Mouse (Mus musculus) splenic B cell, adult 2 months (primary cell): ENCODE data around the gene Btg1.

Experiments used
- DNase-seq: peaks from one replicate; pipeline ENCODE4 v3.0.0-alpha.2; 2011; ENCODE audit warnings: low read depth, low spot score
- H3K27me3 ChIP-seq: 2 replicates; pipeline ENCODE4 v1.6.1; 2012; ENCODE audit warnings: mild to moderate bottlenecking, low read length, moderate library complexity, mixed read lengths; ENCODE audit not compliant: control insufficient read depth, poor library complexity, insufficient read depth, severe bottlenecking
- H3K36me3 ChIP-seq: 2 replicates; pipeline ENCODE4 v1.6.1; 2012; ENCODE audit warnings: mild to moderate bottlenecking, low read length, moderate library complexity, mixed read lengths; ENCODE audit not compliant: control insufficient read depth, poor library complexity, insufficient read depth, severe bottlenecking

Btg1 gene

DNA sequence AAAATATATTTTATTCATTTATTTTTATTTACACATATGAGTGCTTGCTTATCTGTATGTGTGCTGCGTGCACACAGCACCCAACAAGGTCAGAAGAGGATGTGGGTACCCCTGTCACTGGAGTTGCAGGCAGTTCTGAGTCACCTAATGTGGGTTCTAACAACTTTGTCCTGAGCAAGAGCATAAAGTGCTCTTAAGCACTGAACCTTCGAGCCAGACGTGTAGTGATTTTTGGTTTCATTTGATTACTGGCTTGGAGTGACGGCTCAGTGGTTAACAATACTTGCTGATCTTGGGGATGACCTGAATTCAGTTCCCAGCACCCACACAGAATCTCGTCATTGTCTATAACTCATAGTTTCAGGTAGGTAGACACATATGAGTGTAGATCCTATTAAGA, 17.2 kb upstream of the Btg1 start:
- DNase-seq: peak; percentile 32
- no peaks in the 10 kb centered on the region for H3K27me3 ChIP-seq
- H3K36me3 ChIP-seq: no peaks in the 10 kb centered on the region

DNA sequence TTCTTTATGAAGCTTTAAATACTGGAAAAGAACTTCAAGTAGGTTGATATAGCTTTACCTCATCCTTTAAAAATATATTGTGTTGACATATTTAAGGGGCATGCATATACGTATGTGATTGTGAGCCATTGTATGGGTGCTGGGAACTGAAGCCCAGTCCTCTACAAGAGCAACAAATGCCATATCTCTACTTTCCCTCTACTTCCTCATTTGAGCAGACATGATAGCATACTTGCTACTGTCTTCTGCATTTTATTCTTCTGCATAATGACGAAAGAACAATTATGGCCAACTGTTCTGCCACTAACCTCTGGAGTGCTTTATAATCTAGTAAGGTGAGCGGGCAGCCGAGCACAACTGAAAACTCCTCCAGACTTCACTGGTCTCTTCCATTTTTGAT, 15.1 kb upstream of the Btg1 start:
- Histone ChIP-seq H3K36me3 (no peaks in the 10 kb centered on the region), H3K27me3 (no peaks in the 10 kb centered on the region)
- no peak for DNase-seq

DNA sequence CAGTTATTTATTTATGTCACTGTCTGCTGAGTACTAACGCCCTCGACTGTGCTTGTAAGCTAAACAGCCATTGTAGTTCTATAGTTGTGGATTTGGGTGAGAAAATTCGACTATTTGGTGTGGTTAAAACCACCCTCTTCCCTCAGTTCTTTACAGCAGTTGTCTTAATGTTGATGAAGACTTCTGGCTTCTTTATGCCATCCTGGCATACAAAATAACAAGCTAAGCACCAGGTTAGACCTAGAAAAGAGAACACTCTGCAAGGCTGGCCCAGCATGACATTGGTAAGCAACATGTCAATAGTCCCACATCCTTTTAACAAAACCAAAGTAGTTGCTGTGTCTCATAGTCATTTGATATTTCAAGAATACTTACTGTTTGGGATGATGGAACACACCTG, 14.5 kb upstream of the Btg1 start:
- DNase-seq: no peak
- Histone ChIP-seq H3K36me3 (no peaks in the 10 kb centered on the region), H3K27me3 (no peaks in the 10 kb centered on the region)

DNA sequence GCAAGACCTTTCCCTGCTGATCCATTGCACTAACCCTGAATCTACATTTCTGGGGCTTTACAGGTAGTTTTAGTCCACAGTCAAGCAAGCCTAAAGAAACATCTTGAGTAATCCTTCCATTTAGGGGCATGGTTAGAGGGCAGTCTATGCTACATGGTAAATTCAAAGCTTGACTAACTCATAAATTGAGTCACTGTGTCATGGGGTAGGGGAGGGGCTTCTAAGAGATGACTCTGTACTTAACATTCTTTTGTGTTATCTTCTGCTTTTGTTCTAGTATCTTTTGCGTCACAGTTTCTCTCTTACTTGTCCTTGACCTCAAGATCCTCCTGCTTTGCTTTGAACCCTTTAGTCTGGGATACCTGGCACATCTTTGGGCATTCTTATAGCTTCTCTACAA, 11.6 kb upstream of the Btg1 start:
- DNase-seq: peak; percentile 52
- Histone ChIP-seq H3K27me3 (no peaks in the 10 kb centered on the region), H3K36me3 (no peaks in the 10 kb centered on the region)

DNA sequence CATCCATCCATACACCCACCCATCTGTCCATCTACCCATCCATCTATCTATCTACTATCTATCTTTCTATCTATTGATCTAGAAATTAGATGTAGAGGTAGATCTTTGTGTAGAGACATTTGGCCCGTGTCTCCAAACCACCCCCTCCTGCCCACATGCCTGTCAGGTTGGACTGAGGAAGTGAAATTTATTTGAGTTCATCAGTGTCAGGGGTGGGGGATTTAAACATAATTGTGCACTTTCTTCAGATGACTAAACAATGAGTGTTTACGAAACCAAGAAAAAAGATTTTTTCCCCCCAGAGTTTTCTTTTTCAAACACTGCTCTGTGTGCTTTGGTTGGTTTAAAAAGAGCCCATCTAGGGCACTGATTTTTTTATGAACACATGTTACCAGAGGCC, 10.9 kb upstream of the Btg1 start:
- Histone ChIP-seq H3K36me3 (no peaks in the 10 kb centered on the region), H3K27me3 (no peaks in the 10 kb centered on the region)
- DNase-seq: peak; percentile 72

DNA sequence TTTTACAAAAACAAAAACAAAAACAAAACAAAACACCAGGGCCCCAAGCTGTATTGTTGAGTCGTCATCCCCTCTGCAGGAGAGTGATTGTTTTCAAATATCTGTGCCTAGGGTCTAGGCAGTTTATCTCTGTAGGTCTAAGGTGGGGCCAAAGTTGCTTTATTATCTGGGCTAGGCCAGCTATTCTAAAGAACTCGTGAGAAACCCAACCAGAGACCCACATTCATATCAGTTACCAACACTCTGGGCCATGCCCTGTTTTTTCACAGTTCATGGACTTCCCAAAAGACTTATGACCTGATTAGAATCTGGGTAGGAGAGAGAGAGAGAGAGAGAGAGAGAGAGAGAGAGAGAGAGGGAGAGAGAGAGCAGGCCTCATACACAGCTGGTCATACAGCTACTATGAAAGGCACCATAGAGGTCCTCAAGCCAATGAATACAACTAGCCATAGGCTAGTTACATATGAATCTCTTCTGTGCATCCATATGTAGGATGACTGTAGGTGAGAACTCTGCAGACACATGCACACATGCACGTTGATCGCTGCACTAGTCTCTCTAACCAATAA, 9.1 kb upstream of the Btg1 start:
- Histone ChIP-seq H3K27me3 (no peaks in the 10 kb centered on the region), H3K36me3 (no peaks in the 10 kb centered on the region)
- DNase-seq: no peak

DNA sequence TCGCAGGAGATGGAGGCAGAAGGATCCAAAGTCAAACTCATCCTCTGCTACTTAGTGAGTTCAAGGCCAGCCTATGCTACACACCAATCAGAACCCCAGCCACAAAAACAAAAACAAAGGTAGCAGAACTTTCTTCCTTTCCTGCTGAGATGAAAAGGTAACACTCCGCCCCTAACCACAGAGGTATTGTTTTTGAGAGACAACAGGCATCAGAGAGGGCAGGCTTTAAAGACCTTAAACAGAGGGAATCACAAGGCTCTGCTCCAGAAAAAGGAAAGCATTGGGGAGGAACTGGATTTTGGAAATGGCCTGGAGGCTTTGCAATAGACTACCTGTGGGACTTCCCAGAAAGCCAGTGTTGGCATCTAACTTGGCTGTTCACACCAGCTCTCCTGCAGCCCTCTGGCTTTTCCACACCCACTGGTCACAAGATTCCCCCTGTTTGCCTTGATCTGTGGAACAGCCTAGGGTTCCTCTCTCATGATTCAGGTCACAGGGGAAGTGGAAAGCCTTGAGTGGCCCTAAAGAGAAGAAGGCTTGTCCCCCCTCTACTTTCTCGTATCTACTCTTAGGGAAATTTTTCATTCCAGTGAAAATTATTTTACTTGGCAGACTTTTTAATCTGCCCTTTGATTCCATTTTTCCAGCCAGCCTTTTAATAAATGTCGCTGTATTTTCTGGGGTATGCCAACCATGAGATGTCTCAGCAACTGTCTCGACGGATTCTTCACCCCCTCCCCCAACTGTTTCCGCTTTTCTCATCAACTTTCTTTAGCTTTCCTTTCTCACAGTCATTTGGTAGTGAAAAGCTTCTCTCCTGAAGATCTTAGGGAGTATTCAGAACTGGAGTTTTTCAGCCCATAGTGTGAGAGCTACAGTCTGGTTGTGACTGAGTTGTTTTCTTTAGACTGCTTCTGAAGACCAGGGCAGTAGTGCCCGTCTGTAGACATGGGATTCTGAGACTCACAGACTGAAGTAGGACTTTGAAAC, 7.2 kb upstream of the Btg1 start:
- Histone ChIP-seq H3K27me3 (no peaks in the 10 kb centered on the region), H3K36me3 (no peaks in the 10 kb centered on the region)
- DNase-seq: no peak

DNA sequence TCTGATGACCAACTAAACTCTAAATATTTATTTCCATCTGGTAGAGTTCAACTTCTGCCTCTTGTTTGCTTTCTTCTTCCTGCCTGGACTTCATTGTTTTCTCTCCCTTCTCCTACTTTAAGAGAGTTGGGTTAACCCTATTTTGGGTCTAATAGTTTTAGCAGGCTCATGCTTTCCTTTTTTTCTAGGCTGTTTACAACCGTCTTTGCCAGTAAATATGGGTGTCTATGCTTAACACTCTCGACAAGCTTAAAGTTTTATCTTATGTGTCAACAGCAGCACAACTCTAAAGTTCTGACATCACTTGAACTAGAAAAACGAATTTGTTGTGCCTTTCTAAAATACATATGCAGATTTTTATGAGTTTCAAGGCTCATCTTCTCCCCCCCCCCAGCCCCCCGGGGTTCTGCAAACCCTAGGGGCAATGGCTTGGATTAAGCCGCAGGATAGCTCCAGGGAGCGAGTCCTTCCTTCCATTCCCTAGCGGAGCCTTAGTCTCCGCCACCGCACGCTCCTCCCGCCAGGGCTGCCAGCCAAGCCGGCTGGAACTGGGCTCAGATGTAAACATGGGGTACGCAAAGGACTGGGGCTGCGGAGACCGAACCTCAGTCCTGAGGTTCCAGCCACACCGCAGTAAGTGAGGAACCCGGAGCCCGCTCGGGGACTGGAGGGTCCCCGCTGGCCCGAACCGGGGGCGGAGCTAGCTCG, 651 bp upstream of the Btg1 start:
- H3K27me3 ChIP-seq: no peaks in the 10 kb centered on the region
- DNase-seq: no peak
- peaks cover 24% of the 10 kb centered on the region for H3K36me3 ChIP-seq

DNA sequence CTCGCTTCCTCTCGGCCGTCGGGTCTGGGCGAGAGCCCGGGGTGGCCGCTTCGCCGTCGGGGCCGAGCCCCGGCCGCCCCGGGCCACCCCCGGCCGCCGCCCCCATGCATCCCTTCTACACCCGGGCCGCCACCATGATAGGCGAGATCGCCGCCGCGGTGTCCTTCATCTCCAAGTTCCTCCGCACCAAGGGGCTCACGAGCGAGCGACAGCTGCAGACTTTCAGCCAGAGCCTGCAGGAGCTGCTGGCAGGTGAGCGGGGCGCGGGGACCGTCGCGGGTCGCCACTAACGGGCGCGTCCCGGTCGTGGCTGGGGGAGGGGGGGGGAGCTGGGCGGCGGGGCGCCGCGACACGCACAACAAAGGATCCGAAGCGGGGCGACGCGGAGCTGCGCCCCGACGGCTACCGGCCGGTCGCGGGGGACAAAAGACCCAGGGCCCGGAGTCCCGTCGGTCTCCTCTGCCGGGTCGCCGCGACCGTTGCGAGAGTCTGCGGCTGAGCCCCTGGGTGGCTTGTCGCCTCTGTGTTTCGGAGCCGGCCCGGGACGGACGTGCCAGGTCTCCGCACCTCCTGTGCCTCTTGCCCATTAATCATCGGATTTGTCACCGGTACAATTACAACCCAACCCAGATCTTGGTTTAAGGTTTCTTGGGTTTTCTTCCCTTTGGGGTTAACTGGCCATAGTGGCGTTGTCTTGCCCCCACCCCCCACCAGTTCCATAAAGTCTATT, 580 bp downstream of the Btg1 start:
- Histone ChIP-seq H3K27me3 (no peaks in the 10 kb centered on the region), H3K36me3 (peaks cover 31% of the 10 kb centered on the region)
- DNase-seq: peak; percentile 57

DNA sequence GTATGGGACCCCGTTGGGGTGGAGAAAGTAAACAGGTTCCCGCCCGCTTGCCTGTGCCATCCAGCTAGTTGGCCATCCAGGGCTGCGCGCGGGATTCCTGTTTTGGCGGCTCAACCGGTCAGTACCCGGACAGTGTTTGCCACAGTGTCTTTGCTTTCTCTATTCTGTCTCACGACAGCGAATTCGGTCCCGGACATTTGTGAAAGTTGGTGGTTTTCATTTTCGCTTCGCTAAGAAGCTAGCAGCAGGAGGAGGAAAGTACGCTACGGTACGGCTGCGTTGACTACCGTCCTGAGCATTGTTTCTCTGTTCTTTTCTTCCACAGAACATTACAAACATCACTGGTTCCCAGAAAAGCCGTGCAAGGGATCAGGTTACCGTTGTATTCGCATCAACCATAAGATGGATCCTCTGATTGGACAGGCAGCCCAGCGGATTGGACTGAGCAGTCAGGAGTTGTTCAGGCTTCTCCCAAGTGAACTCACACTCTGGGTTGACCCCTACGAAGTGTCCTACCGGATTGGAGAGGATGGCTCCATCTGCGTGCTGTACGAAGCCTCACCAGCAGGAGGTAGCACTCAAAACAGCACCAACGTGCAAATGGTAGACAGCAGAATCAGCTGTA, 1.3 kb downstream of the Btg1 start:
- Histone ChIP-seq H3K36me3 (peaks cover 31% of the 10 kb centered on the region), H3K27me3 (no peaks in the 10 kb centered on the region)
- peak; percentile 80 for DNase-seq

DNA sequence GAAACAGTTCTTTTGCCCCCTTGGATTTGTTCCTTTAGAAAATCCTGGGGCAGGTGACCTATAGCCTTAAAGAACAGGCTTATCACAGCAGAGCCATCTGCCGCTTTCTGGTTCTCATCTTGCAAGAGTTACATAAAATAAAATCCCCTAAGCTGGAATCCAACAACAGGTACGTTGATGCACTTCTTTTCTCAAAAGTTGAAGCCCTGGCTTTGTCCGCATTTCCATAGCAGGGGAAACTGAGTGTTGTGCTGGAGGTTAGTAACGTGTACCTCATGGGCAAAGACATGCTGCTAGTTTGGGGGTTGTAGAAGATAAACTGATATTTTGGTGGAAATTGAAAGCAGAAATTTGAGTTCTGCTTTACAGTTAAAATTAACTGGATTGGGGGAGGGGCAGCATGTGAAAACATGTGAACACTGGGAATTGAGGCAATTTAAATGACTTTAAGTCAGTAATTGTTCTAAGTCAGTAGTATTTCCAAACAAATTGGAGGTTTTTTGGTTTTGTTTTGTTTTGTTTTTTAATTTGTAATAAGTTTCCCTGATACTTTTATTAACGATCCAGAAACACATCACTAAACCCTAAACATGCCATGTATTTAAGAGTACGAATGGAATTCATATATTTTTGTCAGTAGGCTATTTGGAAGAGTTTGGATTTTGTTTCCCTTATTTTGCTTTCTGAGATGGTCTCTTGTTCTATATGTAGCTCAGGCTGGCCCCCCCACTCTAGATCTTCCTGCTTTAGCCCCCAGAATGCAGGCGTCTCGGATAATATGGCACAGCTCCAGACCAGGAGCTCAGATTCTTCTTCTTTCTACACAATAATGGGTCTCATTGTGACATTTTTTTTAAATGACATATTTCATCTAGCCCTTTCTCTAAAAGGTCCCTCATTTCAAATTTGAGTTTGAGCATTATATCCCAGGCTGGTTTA, 3.4 kb downstream of the Btg1 start:
- H3K36me3 ChIP-seq: peaks cover 35% of the 10 kb centered on the region
- DNase-seq: peak; percentile 65
- no peaks in the 10 kb centered on the region for H3K27me3 ChIP-seq

DNA sequence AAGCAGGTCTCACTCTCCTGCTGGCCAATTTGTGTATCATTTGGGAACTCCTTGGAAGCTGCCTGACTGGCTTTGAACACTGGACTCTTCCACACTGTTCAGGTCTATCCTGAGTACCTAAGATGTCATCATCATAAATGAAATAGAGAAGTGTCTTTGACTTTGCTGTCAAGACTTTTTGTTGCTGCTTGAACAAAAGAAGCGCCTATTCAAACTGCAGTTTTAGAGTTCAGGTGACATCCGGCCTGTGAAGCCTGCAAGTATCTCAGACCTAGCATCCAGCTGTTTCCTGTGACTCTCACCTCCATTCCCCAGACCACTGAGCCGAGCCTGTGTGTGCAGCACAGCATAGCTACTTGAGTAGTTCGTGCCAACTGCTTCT, 4.1 kb downstream of the Btg1 start:
- peak; percentile 89 for DNase-seq
- H3K36me3 ChIP-seq: peaks cover 35% of the 10 kb centered on the region

DNA sequence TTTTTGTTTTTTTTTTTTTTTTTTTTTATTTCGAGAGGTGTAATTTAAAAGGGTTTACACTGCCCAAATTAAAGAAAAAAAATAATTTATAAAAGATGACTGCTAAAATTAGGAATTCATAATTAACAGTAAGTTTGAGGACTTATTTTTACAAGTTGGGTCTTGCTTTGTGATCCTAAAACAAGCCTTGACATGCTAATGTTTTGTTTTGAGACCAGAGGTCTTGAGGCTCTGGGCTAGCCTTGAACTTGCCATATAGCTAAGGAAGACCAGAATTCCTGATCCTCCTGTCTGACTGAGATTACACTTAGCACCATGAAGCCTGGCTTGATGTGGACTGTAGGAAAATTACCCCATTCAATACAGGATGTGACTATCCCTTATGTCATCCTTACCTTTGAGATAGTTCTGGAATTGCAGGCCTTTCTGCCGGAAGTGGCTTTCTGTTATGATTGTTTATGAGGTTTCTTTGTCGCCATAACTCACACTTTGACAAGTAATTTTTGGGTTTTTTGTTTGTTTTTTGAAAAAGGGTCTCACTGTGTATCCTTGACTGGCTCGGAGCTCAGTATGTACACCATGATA, 4.6 kb downstream of the Btg1 start:
- Histone ChIP-seq H3K36me3 (peaks cover 35% of the 10 kb centered on the region), H3K27me3 (no peaks in the 10 kb centered on the region)
- DNase-seq: peak; percentile 54

More for the DNA sequence above, 4.1 kb downstream of the Btg1 start:
- no peaks in the 10 kb centered on the region for H3K27me3 ChIP-seq
